In the genomic region with DNA sequence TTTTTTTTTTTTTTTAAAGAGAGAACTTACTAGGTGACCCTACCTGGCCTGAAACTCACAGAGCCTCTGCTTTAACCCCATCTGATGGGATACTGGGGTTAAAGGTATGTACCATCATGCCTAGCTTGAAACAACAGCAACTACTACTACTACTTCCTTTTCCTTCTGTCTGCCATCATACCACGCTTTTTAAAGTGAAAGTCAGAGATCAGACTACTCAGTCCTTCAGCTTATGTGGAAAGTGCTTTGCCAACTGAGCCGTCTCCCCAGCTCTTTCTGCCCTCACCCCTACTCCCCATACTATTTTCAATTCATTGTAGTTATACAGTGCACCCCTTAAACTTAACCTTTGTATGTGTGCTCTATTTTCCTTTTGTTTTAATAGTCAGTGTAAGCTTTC, we compare ENCODE assay signal across 24 mouse cellular contexts. TPM values are rescaled to one million over a fixed set of nuclear protein-coding genes. Genes with fewer than 3 reads are reported as not detected.
"Had no signal": no experiment of that assay in that cellular context is flagged by ENCODE, and none has a peak within 500 bp of the region (broad histone marks: within the 10 kb centered on the region; RNA-seq: fewer than 3 reads in every experiment).

No protein-coding gene starts in this region.

- H3K4me2 ChIP-seq: lung, embryonic 14.5 days; midbrain, embryonic 12.5 days; neural tube, embryonic 13.5 days; neural tube, embryonic 15.5 days had no signal

- H3K27me3 ChIP-seq: midbrain, embryonic 12.5 days; neural tube, embryonic 13.5 days; neural tube, embryonic 15.5 days had no signal

- H3K9ac ChIP-seq: lung, embryonic 14.5 days; midbrain, embryonic 12.5 days; neural tube, embryonic 13.5 days; neural tube, embryonic 15.5 days had no signal

- ATAC-seq: midbrain, embryonic 16.5 days had no signal

- H3K36me3 ChIP-seq: midbrain, embryonic 12.5 days; neural tube, embryonic 13.5 days; neural tube, embryonic 15.5 days had no signal

- DNase-seq: lung, adult 18-20 months; lung, embryonic 14.5 days; lung, postnatal 10 days; lung, postnatal 4 days; midbrain, embryonic 14.5 days; retina, postnatal 1 day; right cerebral cortex, adult 18-20 months; right cerebral cortex, postnatal 25 days; right cerebral cortex, postnatal 4 days; spleen, adult 18-20 months; thymus, adult 18-20 months; thymus, postnatal 14 days; thymus, postnatal 36 days had no signal

- H3K9me3 ChIP-seq: midbrain, embryonic 12.5 days; neural tube, embryonic 13.5 days; neural tube, embryonic 15.5 days had no signal

- H3K27ac ChIP-seq: midbrain, embryonic 12.5 days; neural tube, embryonic 13.5 days; neural tube, embryonic 15.5 days had no signal

- H3K4me3 ChIP-seq: midbrain, embryonic 12.5 days; myocyte; neural tube, embryonic 13.5 days; neural tube, embryonic 15.5 days had no signal

RNA-seq across cellular contexts. Expression of a gene that starts 48.4 kb away (rescaled TPM):
- polyA plus RNA-seq: liver, embryonic 16.5 days; lung, embryonic 14.5 days; lung, embryonic 16.5 days; myocyte; small intestine, adult 2 months; stomach, embryonic 14.5 days; stomach, embryonic 16.5 days; thymus, postnatal 0 days had no signal
